Mouse (Mus musculus) embryonic facial prominence, embryonic 14.5 days (tissue): ENCODE measurements at regions not wholly inside any gene's neighbourhood (a gene's known extent, or its start where the extent isn't known, plus 50 kb on each side); places are given as distances from the start of the nearest gene placed in this dataset.

Experiments
- ATAC-seq: fragments of 200-750 bp; cut with Nextera tagmentation; 2 replicates; pipeline ENCODE4 v1.8.0; 2017; ENCODE audit warnings: low read depth, moderate number of reproducible peaks, moderate TSS enrichment
- DNase-seq: peaks from one replicate; pipeline ENCODE4 v3.0.0-alpha.2; 2015; ENCODE audit warnings: low spot score
- H3K27ac ChIP-seq: fragments of 300-500 bp; sonication (generic); replicated peaks from 2 replicates; pipeline ENCODE4 v1.5.1; 2014; ENCODE audit warnings: low read depth, mild to moderate bottlenecking, low read length, moderate library complexity
- H3K27me3 ChIP-seq: fragments of 300-500 bp; sonication (generic); replicated peaks from 2 replicates; pipeline ENCODE4 v1.6.1; 2014; ENCODE audit warnings: low read length; ENCODE audit not compliant: control insufficient read depth, insufficient read depth
- H3K36me3 ChIP-seq: fragments of 300-500 bp; sonication (generic); 2 replicates; pipeline ENCODE4 v1.6.1; 2014; ENCODE audit warnings: low read length, mixed read lengths; ENCODE audit not compliant: control insufficient read depth, insufficient read depth
- H3K4me1 ChIP-seq: fragments of 300-500 bp; sonication (generic); 2 replicates; pipeline ENCODE4 v1.6.1; 2014; ENCODE audit warnings: antibody characterized with exemption, low read length; ENCODE audit not compliant: control insufficient read depth, insufficient read depth
- H3K4me2 ChIP-seq: fragments of 300-500 bp; sonication (generic); 2 replicates; pipeline ENCODE4 v1.6.1; 2014; ENCODE audit warnings: low read depth, mild to moderate bottlenecking, low read length, moderate library complexity, mixed read lengths
- H3K4me3 ChIP-seq: fragments of 300-500 bp; sonication (generic); 2 replicates; pipeline ENCODE4 v1.5.1; 2014; ENCODE audit warnings: low read depth, mild to moderate bottlenecking, low read length
- H3K9ac ChIP-seq: fragments of 300-500 bp; sonication (generic); 2 replicates; pipeline ENCODE4 v1.6.1; 2014; ENCODE audit warnings: low read depth, mild to moderate bottlenecking, low read length, moderate library complexity, mixed read lengths
- H3K9me3 ChIP-seq: fragments of 300-500 bp; sonication (generic); 2 replicates; pipeline ENCODE4 v1.6.1; 2016; ENCODE audit warnings: low read length; ENCODE audit not compliant: control insufficient read depth
- WGBS: fragments of 180-500 bp; shearing (Covaris S2); extraction: QIAGEN DNeasy Blood & Tissue Kit; methylation state at CpG from one replicate; pipeline ENCODE4 v1.1.7; 2014; 5-methylcytosine and 5-hydroxymethylcytosine counted together

DNA sequence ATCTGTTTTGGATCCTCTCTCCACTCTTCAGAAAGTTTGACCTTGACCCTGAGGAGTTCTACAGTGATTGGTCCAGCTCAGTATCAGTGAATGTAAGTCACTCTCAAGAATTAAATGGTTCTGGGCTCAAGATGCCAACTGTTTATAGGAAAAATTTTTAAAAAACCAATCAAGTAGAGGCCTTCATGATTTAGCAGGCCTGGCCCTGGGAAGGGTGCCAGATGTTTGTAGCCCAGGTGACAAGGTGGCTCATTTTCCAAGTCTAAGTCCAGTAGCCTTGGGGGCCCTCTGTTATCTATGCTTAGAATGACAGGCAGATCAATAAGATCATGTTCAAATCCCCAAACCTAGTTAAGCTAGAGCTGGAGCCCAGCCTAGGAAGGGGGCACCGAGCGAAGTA lies 123.1 kb upstream of the Slit3 start:
- no peak for ATAC-seq
- DNase-seq = no peak
- no peak overlapping the region for H3K9ac ChIP-seq
- H3K4me2 ChIP-seq = no peak overlapping the region
- H3K4me1 ChIP-seq = no peaks in the 10 kb centered on the region
- no peaks in the 10 kb centered on the region for H3K36me3 ChIP-seq
- no peaks in the 10 kb centered on the region for H3K9me3 ChIP-seq
- H3K27ac ChIP-seq = no peak overlapping the region
- H3K27me3 ChIP-seq = no peaks in the 10 kb centered on the region
- 84% methylated on average over 2 of the region's 2 CpGs for WGBS
- H3K4me3 ChIP-seq = no peak overlapping the region

DNA sequence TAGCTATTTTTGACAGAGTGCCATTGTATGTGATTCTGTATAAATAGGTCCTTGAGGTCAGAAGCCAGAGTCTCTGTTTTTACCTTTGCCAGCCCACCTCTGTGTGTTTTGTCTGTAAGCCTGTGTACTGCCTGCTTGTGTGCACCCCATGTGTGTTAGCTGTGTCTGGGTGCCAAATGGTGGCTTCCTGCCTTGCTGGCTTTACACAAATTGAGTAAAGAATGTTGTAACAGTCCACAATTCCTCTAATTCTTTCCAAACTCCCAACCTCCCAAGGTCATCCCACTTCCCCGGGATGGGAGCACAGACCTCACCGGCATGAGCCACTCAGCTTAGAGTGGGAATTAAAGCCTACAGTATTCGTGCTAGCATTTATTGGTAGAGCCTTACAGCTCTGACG lies 125.5 kb upstream of the Slit3 start:
- no peak for ATAC-seq
- H3K9me3 ChIP-seq = no peaks in the 10 kb centered on the region

DNA sequence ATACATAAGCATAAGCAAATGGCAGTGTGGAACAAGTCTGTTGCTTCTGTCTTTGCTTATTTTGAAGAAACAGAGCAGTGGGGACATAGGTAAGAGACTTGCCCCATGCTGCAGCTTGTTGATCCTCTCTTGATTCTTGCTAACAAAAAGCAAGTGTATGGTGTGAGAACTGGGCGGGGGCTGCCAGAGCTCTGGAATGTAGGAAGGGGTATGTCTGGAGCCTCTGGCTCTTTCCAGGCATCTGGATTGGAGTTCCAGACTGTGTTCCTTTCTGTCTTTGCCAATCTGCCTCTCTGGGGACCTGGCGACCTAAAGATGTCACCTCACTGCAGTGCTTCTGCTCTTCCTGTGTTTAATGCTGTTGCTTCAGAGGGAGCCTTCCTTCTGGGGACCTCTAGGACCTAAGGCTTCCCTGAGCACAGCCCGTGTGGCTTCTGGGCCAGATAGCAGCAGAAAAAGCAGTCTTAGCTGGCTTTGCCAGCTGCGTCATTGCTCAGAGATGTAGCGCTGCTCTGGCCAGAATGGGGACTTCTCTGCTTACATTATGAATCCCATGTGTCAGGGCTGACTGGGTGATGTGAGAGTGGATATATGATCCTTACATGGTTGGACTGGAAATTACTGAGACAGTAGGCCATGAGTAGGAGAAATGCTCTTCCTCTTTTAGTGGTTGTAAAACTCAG lies 138.1 kb upstream of the Slit3 start:
- Histone ChIP-seq H3K9ac (no peak overlapping the region), H3K4me2 (no peak overlapping the region), H3K36me3 (no peaks in the 10 kb centered on the region), H3K9me3 (no peaks in the 10 kb centered on the region), H3K4me1 (peaks cover 6% of the 10 kb centered on the region), H3K4me3 (no peak overlapping the region), H3K27me3 (no peaks in the 10 kb centered on the region), H3K27ac (peak overlapping the region; percentile 39; the same call in 1 of the 2 replicates)
- peak; percentile 27 for DNase-seq
- WGBS = 37% methylated on average over 5 of the region's 5 CpGs
- no peak for ATAC-seq

More for the DNA sequence above, 125.5 kb upstream of the Slit3 start:
- Histone ChIP-seq H3K36me3 (no peaks in the 10 kb centered on the region), H3K4me2 (no peak overlapping the region), H3K27me3 (no peaks in the 10 kb centered on the region), H3K27ac (no peak overlapping the region), H3K4me3 (no peak overlapping the region), H3K4me1 (no peaks in the 10 kb centered on the region), H3K9ac (no peak overlapping the region)
- WGBS = 63% methylated on average over 4 of the region's 4 CpGs
- DNase-seq = no peak

DNA sequence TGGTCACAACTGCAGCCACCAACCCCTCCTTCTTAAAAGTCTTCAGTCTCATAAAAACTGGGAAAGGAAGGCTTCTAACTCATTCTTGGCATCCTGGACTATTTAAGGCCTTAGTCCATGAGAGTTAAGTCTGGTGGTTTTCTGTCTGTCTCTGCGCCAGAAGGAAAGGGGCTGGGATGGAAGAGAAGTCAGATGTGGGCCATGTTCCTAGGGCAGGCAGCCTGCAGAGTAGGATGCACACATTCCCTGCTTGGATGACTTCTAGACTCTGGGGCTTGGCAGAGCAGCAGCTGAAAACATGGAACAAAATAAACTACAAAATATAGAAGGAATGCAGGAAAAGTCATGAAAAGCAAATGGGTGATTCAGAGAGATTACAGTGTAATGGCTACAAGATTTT lies 140.8 kb upstream of the Slit3 start:
- H3K4me2 ChIP-seq = no peak overlapping the region
- WGBS = 45% methylated on average over 1 of the region's 1 CpGs
- ATAC-seq (no peak), DNase-seq (peak; percentile 63)
- H3K36me3 ChIP-seq = no peaks in the 10 kb centered on the region
- no peak overlapping the region for H3K9ac ChIP-seq
- H3K27me3 ChIP-seq = no peaks in the 10 kb centered on the region
- no peak overlapping the region for H3K4me3 ChIP-seq
- no peak overlapping the region for H3K27ac ChIP-seq
- no peaks in the 10 kb centered on the region for H3K9me3 ChIP-seq
- peaks cover 6% of the 10 kb centered on the region for H3K4me1 ChIP-seq

DNA sequence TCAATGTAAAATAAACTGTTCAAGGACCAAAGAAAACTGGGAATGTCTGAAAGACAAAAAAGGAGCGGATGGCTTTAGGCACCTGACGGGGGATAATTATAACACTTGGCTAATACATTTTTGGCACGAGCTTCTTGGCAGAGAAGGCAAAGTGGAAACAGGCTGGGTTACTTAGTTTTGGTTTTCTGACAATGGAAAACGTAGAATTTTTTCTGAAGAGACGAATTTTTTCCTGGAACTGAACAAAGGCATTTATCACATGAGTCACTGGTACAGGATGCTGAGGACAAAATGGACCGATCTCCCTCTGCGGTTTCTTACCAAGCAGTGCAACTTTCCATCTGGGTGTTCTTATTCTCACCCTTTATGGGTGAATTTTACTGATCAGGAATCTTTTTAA lies 143.2 kb upstream of the Slit3 start:
- H3K4me3 ChIP-seq = no peak overlapping the region
- no peak overlapping the region for H3K9ac ChIP-seq
- WGBS = 68% methylated on average over 7 of the region's 7 CpGs
- ATAC-seq (no peak), DNase-seq (peak; percentile 36)
- no peak overlapping the region for H3K27ac ChIP-seq
- H3K27me3 ChIP-seq = no peaks in the 10 kb centered on the region
- no peak overlapping the region for H3K4me2 ChIP-seq
- H3K36me3 ChIP-seq = no peaks in the 10 kb centered on the region
- no peaks in the 10 kb centered on the region for H3K9me3 ChIP-seq
- H3K4me1 ChIP-seq = peaks cover 5% of the 10 kb centered on the region

DNA sequence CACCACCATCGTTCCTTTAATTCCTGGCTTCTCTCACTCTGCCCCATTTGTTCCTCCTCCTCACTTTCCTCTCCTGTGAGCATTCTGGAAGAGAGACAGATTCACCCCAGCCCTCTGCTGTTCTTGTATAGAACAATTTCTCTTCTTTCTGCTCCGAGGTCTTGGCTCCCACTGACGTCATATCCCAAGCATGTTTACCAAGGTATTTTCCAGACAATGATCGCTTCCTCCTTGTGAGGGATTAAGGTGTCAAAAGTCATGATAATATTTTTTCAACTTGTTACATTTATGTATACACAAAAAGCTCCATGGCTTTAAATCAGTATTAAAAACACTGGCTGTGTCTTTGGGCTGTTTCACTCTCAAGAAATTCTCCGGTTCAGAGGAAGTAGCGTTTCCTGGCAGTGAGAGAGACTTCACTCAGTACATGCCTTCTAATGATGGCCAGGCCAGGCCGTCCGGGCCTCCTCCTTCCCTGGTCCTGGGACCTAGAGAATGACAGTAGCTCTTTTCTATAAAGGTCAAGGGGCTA lies 142.4 kb upstream of the Spdl1 start:
- ATAC-seq = 0 out of 2 replicates have a peak, but pooled peaks have one; percentile 22

DNA sequence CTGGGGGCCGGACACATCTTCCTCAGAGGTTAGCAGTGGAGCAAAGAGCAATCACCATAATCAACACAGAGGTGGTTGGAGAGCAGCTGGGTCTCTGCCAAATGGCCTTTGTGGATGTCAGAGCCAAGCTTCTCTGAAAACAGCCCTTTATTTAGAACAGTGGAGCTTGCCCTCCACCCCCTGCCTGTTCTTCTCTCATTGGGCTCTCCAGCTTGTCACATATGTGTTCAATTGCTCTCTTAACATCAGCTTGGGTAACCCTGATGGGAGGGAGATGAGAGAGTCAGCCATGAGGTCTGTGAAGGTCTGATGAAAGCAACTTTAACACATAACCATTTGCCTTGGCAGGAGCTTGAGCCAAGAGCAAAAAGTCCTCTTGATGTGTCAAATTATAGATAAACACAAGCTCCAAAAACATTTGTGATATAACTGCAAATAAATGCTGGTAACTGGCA lies 140.1 kb upstream of the Spdl1 start:
- H3K4me3 ChIP-seq = no peak overlapping the region
- H3K9ac ChIP-seq = no peak overlapping the region
- no peaks in the 10 kb centered on the region for H3K36me3 ChIP-seq
- no peak overlapping the region for H3K27ac ChIP-seq
- 39% methylated on average over 1 of the region's 1 CpGs for WGBS
- H3K9me3 ChIP-seq = no peaks in the 10 kb centered on the region
- H3K4me1 ChIP-seq = 0 out of 2 replicates have a peak, but pooled peaks cover 3% of the 10 kb centered on the region
- no peaks in the 10 kb centered on the region for H3K27me3 ChIP-seq
- DNase-seq (peak; percentile 75), ATAC-seq (peak; percentile 62; the same call in 1 of the 2 replicates)
- no peak overlapping the region for H3K4me2 ChIP-seq

More for the DNA sequence above, 142.4 kb upstream of the Spdl1 start:
- Histone ChIP-seq H3K4me3 (no peak overlapping the region), H3K9ac (no peak overlapping the region), H3K4me2 (no peak overlapping the region), H3K9me3 (no peaks in the 10 kb centered on the region), H3K27me3 (no peaks in the 10 kb centered on the region), H3K4me1 (0 out of 2 replicates have a peak, but pooled peaks cover 3% of the 10 kb centered on the region), H3K27ac (no peak overlapping the region), H3K36me3 (no peaks in the 10 kb centered on the region)
- 36% methylated on average over 8 of the region's 8 CpGs for WGBS
- peak; percentile 61 for DNase-seq

DNA sequence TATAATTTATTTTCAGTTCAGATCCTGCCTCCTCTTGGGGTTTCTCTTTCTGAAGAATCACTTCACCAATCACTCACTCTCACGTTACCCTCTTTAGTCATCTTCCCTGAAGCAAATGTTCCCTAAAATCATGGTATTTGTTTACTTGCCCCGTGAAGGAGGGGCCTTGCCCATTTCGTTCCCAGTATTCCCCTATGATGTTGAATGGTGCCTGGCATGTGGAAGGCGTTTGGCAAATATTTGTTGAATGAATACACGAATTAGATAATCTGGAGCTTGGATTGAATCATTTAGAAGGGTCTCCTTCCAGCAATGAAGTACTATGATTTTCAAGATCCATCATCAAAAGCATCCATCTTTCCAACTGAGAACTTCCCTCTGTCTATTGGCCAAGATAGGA lies 139.6 kb upstream of the Spdl1 start:
- Histone ChIP-seq H3K36me3 (no peaks in the 10 kb centered on the region), H3K9ac (no peak overlapping the region), H3K4me3 (no peak overlapping the region), H3K27me3 (no peaks in the 10 kb centered on the region), H3K4me2 (no peak overlapping the region), H3K9me3 (no peaks in the 10 kb centered on the region), H3K27ac (no peak overlapping the region), H3K4me1 (0 out of 2 replicates have a peak, but pooled peaks cover 3% of the 10 kb centered on the region)
- 46% methylated on average over 5 of the region's 5 CpGs for WGBS
- DNase-seq (no peak), ATAC-seq (no peak)

DNA sequence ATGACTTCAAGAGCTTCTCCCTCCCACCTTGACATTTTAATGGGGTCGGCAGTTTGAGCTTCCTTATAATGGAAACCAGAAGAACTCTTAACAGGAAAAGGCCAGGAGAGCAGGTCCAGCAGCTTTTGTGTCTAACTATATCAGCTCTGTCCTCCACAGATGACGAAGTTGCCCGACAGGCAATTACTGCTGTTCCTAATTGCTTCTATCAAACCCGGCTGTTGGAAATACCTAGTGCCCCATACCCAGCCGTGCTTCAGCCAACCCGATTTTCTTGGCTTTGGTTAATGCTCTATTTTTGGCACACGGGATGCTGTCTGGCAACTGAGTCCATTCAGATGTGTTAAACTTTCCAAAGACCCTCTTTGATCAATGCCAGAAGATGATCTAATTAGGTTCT lies 125.8 kb upstream of the Spdl1 start:
- DNase-seq (peak; percentile 9), ATAC-seq (no peak)
- Histone ChIP-seq H3K4me1 (no peaks in the 10 kb centered on the region), H3K27ac (no peak overlapping the region), H3K36me3 (no peaks in the 10 kb centered on the region), H3K4me3 (no peak overlapping the region), H3K27me3 (no peaks in the 10 kb centered on the region), H3K9ac (no peak overlapping the region), H3K9me3 (no peaks in the 10 kb centered on the region), H3K4me2 (no peak overlapping the region)
- WGBS = 46% methylated on average over 7 of the region's 7 CpGs
